Mouse (Mus musculus): ENCODE measurements at regions not wholly inside any gene's neighbourhood (a gene's known extent, or its start where the extent isn't known, plus 50 kb on each side); places are given as distances from the start of the nearest gene placed in this dataset.
"Not testable (repeated sequence)": the region's sequence is repeated elsewhere in the genome, so short reads cannot be mapped to it uniquely, and the experiment has no call there.

DNA sequence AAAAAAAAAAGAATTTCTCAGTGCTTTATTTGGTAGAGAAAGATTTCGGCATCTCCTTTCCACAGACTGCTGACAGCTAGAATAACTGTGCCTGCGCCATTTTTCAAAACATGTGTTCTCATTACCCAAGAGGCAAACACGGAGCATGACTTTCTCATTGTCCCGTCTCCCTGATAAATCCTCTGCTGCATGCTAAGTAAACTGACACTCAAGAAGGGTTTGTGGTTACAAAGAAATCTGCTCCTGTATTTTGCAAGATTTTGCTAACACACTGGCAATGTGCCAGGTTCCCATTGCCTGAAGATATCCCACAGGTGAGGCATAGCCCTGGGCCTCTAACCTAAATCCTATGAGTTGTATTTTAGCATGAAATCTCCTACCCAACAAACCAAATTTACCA is 97.5 kb upstream of the Prlr start:
- Histone ChIP-seq H3K36me3 (no peaks in the 10 kb centered on the region), H3K27ac (replicated peaks) (no peak overlapping the region), H3K4me1 (replicated peaks) (no peaks in the 10 kb centered on the region), H3K9ac (no peak overlapping the region), H3K4me3 (no peak overlapping the region), H3K4me2 (no peak overlapping the region), H3K27me3 (no peaks in the 10 kb centered on the region), H3K9me3 (no peaks in the 10 kb centered on the region)
- no peak for ATAC-seq (ENCODE audit: low read depth)
- 87% methylated on average over 4 of the region's 4 CpGs for WGBS

DNA sequence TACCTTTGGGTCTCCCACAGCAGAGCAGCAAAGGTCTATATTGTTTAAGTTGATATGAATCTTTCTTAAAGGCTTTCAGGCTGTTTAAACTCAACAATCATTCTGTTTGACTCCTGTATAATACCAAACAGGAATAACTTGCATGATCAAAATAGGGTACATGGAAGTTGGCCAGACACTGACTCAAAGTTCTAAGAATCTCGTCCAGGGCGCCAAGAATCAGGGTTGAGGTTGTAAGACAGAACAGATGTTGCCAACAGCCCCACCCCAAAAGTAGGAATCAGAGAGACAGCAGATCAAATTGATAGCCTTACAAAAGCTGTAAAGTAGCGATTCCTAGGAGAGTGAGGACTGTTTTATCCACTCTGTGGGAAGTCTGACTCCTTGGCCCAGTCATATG is 88.3 kb upstream of the Prlr start:
- Histone ChIP-seq H3K9me3 (no peaks in the 10 kb centered on the region), H3K4me1 (replicated peaks) (no peaks in the 10 kb centered on the region), H3K4me2 (no peak overlapping the region), H3K27ac (replicated peaks) (no peak overlapping the region), H3K27me3 (no peaks in the 10 kb centered on the region), H3K36me3 (no peaks in the 10 kb centered on the region), H3K4me3 (no peak overlapping the region), H3K9ac (no peak overlapping the region)
- ATAC-seq (ENCODE audit: low read depth): no peak
- WGBS: 79% methylated on average over 3 of the region's 3 CpGs

DNA sequence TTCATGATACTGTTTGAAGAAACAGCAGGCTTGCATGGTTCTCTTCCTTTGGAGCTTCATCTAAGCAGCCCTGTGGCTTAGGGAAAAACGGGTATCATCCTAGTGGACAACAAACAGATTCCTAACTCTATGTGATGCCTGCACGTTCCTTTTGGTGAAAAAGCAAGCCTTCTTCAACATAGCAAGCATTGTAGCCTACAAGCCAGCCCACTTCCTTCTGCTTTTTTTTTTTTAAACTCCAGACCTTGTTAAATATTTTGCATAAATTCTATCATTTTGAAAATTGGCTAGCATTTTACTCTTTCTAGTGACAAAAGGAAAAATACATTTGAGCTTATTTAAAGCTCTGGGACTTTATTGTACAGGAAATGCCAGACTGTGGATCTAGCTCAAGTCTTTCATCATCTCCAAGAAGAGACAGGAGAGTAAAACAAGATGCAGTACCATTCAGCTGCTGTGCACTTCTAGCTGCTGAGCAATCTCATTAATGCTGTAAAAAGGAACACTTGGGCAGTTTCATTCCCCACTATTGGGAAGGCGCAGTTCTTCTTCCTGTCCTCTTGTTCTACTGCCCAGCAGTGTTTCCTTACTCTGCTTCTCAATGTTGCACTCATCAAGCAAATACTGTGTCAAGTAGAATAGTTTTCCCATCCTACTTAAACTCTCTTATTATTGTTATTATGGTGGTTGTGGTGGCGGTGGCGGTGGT is 86.5 kb upstream of the Prlr start:
- H3K27me3 ChIP-seq: no peaks in the 10 kb centered on the region
- no peaks in the 10 kb centered on the region for H3K4me1 ChIP-seq (replicated peaks)
- H3K36me3 ChIP-seq: no peaks in the 10 kb centered on the region
- no peak overlapping the region for H3K9ac ChIP-seq
- 89% methylated on average over 5 of the region's 5 CpGs for WGBS
- no peaks in the 10 kb centered on the region for H3K9me3 ChIP-seq
- H3K4me2 ChIP-seq: no peak overlapping the region
- ATAC-seq (ENCODE audit: low read depth): no peak
- no peak overlapping the region for H3K4me3 ChIP-seq
- H3K27ac ChIP-seq (replicated peaks): no peak overlapping the region

DNA sequence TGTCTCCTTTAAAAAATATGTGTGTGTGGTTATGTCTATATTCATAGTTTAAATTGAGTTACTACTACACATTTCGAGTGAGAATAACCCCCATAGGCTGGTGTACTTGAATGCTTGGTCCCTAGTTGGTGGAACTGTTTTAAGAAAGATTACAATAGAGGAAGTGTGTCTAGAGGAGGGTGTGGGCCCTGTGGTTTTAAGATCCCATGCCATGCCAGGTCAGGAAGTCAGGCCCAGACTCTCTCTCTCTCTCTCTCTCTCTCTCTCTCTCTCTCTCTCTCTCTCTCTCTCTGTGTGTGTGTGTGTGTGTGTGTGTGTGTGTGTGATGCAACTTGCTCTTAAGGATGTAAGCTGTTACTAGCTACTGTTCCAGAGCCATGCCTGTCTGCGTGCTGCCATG is 73.7 kb upstream of the Prlr start:
- Histone ChIP-seq H3K4me1 (replicated peaks) (no peaks in the 10 kb centered on the region), H3K9ac (no peak overlapping the region), H3K27ac (replicated peaks) (no peak overlapping the region), H3K4me2 (no peak overlapping the region), H3K27me3 (no peaks in the 10 kb centered on the region), H3K4me3 (no peak overlapping the region), H3K36me3 (no peaks in the 10 kb centered on the region), H3K9me3 (no peaks in the 10 kb centered on the region)
- 88% methylated on average over 2 of the region's 2 CpGs for WGBS
- no peak for ATAC-seq (ENCODE audit: low read depth)

DNA sequence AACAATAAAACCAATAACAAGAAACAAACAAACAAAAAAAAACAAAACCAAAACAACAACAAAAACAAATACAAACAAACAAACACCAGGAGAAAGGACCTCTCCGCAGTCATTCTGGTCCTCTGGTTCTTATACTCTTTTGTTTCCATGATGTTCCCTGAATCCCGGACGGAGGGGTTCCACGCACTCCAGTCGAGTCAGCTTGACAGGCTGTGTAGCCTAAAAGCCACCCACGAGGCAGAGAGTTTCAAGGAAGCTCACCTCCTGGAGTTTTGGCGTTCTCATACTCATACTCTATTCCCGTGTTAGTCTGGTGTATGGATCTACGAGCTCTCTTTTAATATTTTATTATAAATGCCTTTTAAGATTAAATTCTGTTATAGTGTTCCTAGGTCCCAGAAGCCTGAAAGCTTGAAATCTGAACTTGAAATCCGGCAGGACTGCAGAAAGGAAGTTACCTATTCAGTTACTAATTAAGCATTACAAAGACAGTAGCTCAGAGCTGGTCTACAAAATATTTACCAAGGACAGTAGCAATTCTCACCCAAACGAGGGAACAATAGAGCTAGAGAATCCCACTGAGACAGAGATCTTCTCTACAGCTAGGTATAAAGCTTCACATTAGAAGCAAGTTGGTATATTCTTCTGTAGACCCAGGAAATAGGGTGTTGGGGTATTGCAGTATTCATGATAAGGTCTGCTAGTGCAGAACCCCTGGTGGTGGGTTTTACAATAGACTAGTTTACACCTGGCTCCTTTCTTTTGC is 71.6 kb upstream of the Prlr start:
- H3K36me3 ChIP-seq; H3K4me2 ChIP-seq; H3K9me3 ChIP-seq; H3K4me3 ChIP-seq; ATAC-seq (ENCODE audit: low read depth); H3K27ac ChIP-seq (replicated peaks); H3K27me3 ChIP-seq; H3K9ac ChIP-seq; H3K4me1 ChIP-seq (replicated peaks): not testable (repeated sequence)
- 64% methylated on average over 11 of the region's 11 CpGs for WGBS

DNA sequence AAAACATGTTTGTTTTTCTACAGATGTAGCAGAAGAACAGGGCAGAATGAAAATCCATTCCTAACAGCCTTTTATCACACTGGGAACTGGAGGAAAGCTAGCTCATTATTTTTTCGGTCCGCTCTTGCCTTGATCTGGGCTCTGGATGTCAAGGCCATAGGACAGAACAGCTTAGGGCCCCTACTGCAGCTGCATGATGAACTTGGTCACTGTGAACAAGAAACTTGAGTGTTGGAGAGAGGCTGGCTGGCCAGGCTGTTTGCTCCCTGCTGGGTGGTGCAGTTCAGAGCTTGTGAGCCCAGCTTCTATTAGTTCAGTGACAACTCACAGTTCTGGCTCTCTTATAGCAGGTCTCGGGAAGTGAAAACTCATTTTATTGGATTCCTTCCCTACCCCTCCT is 70.2 kb upstream of the Prlr start:
- Histone ChIP-seq H3K27ac (replicated peaks) (no peak overlapping the region), H3K27me3 (no peaks in the 10 kb centered on the region), H3K36me3 (no peaks in the 10 kb centered on the region), H3K9me3 (no peaks in the 10 kb centered on the region), H3K4me2 (no peak overlapping the region), H3K4me1 (replicated peaks) (no peaks in the 10 kb centered on the region), H3K4me3 (no peak overlapping the region), H3K9ac (no peak overlapping the region)
- ATAC-seq (ENCODE audit: low read depth): no peak
- 92% methylated on average over 3 of the region's 3 CpGs for WGBS
